Mouse (Mus musculus) lung, adult 2 months (tissue): ENCODE data around the gene Mrpl12.

ENCODE experiments used
- CTCF ChIP-seq: fragments of 200-500 bp; IDR thresholded peaks from 2 replicates; pipeline ENCODE4 v1.5.1; 2011; ENCODE audit warnings: mild to moderate bottlenecking, low read length, control low read depth; ENCODE audit not compliant: insufficient read depth
- POLR2A ChIP-seq: fragments of 200-500 bp; IDR thresholded peaks from 2 replicates; pipeline ENCODE4 v1.6.1; 2011; ENCODE audit warnings: low read depth, mild to moderate bottlenecking, control low read depth, low read length, borderline replicate concordance; ENCODE audit errors: extremely low read depth

DNA sequence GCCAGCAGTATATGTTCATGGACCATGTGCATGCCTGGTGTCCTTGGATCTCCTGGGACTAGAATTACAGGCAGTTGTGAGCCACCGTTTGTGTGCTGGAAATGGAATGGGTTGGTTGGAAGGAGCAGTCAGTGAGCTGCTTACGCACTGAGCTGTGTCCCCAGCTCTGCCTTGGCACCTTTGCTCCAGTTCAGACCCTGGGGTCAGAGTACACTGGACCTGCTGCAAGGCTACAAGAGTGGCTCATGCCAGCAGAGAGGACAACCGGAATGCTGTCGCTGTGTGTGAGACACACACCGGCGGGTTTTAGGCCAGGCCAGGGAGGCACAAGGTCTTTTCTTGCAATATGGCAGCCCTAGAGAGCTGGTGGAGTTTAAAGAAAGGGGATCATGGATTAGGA lies 12.4 kb upstream of the Mrpl12 start:
- TF ChIP-seq CTCF (no peak), POLR2A (no peak)
